Mouse (Mus musculus): ENCODE measurements around the gene Col7a1. TPM values are rescaled to one million over a fixed set of nuclear protein-coding genes. Genes with fewer than 3 reads are reported as not detected.

Gene Col7a1
- polyA plus RNA-seq, 1 experiment = 0.78 TPM

- Histone ChIP-seq H3K27ac (ENCODE audit: insufficient read depth, low read depth, low read length) (no peak overlapping the region), H3K4me1 (ENCODE audit: control insufficient read depth, insufficient read depth, low read length) (no peaks in the 10 kb centered on the region), H3K4me3 (ENCODE audit: insufficient read depth, low read length) (no peak overlapping the region)
- TF ChIP-seq POLR2A (IDR thresholded peaks at IDR 0.05; ENCODE audit: borderline replicate concordance, low read depth, low read length) = no peak
- TF ChIP-seq CTCF (IDR thresholded peaks at IDR 0.05; ENCODE audit: low read depth, low read length) = no peak
Measured at GRCm38 (mm10) chr9:109010316-109010690, 56.9 kb downstream of the Col7a1 start.

GRCm38 (mm10) chr9:109015397-109015796, 62.0 kb downstream of the Col7a1 start:
- Histone ChIP-seq H3K27ac (ENCODE audit: insufficient read depth, low read depth, low read length) (no peak overlapping the region), H3K4me1 (ENCODE audit: control insufficient read depth, insufficient read depth, low read length) (peaks cover 17% of the 10 kb centered on the region), H3K4me3 (ENCODE audit: insufficient read depth, low read length) (no peak overlapping the region)
- no peak for TF ChIP-seq POLR2A (IDR thresholded peaks at IDR 0.05; ENCODE audit: borderline replicate concordance, low read depth, low read length)

- TF ChIP-seq POLR2A (IDR thresholded peaks at IDR 0.05; ENCODE audit: borderline replicate concordance, low read depth, low read length) (no peak), CTCF (IDR thresholded peaks at IDR 0.05; ENCODE audit: low read depth, low read length) (no peak)
- peak overlapping the region; percentile 71 for H3K27ac ChIP-seq (ENCODE audit: insufficient read depth, low read depth, low read length)
- H3K4me1 ChIP-seq (ENCODE audit: control insufficient read depth, insufficient read depth, low read length) = peaks cover 27% of the 10 kb centered on the region
- H3K4me3 ChIP-seq (ENCODE audit: insufficient read depth, low read length) = peak overlapping the region; percentile 39
Measured at GRCm38 (mm10) chr9:109016973-109017604, 63.7 kb downstream of the Col7a1 start.

GRCm38 (mm10) chr9:109021428-109021827, 68.0 kb downstream of the Col7a1 start:
- Histone ChIP-seq H3K27ac (ENCODE audit: insufficient read depth, low read depth, low read length) (peak overlapping the region; percentile 90; the same call in 1 of the 2 replicates), H3K4me3 (ENCODE audit: insufficient read depth, low read length) (no peak overlapping the region), H3K4me1 (ENCODE audit: control insufficient read depth, insufficient read depth, low read length) (peaks cover 47% of the 10 kb centered on the region)
- TF ChIP-seq POLR2A (IDR thresholded peaks at IDR 0.05; ENCODE audit: borderline replicate concordance, low read depth, low read length) (no peak), CTCF (IDR thresholded peaks at IDR 0.05; ENCODE audit: low read depth, low read length) (no peak)

GRCm38 (mm10) chr9:109022866-109023685, 69.7 kb downstream of the Col7a1 start:
- peaks cover 39% of the 10 kb centered on the region for H3K4me1 ChIP-seq (ENCODE audit: control insufficient read depth, insufficient read depth, low read length)
- peak overlapping the region; percentile 90 for H3K27ac ChIP-seq (ENCODE audit: insufficient read depth, low read depth, low read length)
- peak overlapping the region; percentile 1; the same call in 1 of the 2 replicates for H3K4me3 ChIP-seq (ENCODE audit: insufficient read depth, low read length)
- TF ChIP-seq POLR2A (IDR thresholded peaks at IDR 0.05; ENCODE audit: borderline replicate concordance, low read depth, low read length) (no peak), CTCF (IDR thresholded peaks at IDR 0.05; ENCODE audit: low read depth, low read length) (no peak)

GRCm38 (mm10) chr9:109027521-109027920, 74.1 kb downstream of the Col7a1 start:
- H3K4me1 ChIP-seq (ENCODE audit: control insufficient read depth, insufficient read depth, low read length) = peaks cover 26% of the 10 kb centered on the region
- H3K27ac ChIP-seq (ENCODE audit: insufficient read depth, low read depth, low read length) = no peak overlapping the region
- H3K4me3 ChIP-seq (ENCODE audit: insufficient read depth, low read length) = no peak overlapping the region
- TF ChIP-seq POLR2A (IDR thresholded peaks at IDR 0.05; ENCODE audit: borderline replicate concordance, low read depth, low read length) (no peak), CTCF (IDR thresholded peaks at IDR 0.05; ENCODE audit: low read depth, low read length) (no peak)

GRCm38 (mm10) chr9:109028421-109028820, 75.0 kb downstream of the Col7a1 start:
- TF ChIP-seq CTCF (IDR thresholded peaks at IDR 0.05; ENCODE audit: low read depth, low read length) (no peak), POLR2A (IDR thresholded peaks at IDR 0.05; ENCODE audit: borderline replicate concordance, low read depth, low read length) (no peak)
- peaks cover 19% of the 10 kb centered on the region for H3K4me1 ChIP-seq (ENCODE audit: control insufficient read depth, insufficient read depth, low read length)
- H3K4me3 ChIP-seq (ENCODE audit: insufficient read depth, low read length) = no peak overlapping the region
- no peak overlapping the region for H3K27ac ChIP-seq (ENCODE audit: insufficient read depth, low read depth, low read length)

GRCm38 (mm10) chr9:109028919-109029318, 75.5 kb downstream of the Col7a1 start:
- TF ChIP-seq CTCF (IDR thresholded peaks at IDR 0.05; ENCODE audit: low read depth, low read length) = no peak
- no peak for TF ChIP-seq POLR2A (IDR thresholded peaks at IDR 0.05; ENCODE audit: borderline replicate concordance, low read depth, low read length)
- H3K4me1 ChIP-seq (ENCODE audit: control insufficient read depth, insufficient read depth, low read length) = peaks cover 14% of the 10 kb centered on the region
- H3K4me3 ChIP-seq (ENCODE audit: insufficient read depth, low read length) = no peak overlapping the region
- H3K27ac ChIP-seq (ENCODE audit: insufficient read depth, low read depth, low read length) = no peak overlapping the region

GRCm38 (mm10) chr9:109030312-109030711, 76.9 kb downstream of the Col7a1 start:
- no peak overlapping the region for H3K4me3 ChIP-seq (ENCODE audit: insufficient read depth, low read length)
- peaks cover 10% of the 10 kb centered on the region for H3K4me1 ChIP-seq (ENCODE audit: control insufficient read depth, insufficient read depth, low read length)
- TF ChIP-seq CTCF (IDR thresholded peaks at IDR 0.05; ENCODE audit: low read depth, low read length) = no peak
- TF ChIP-seq POLR2A (IDR thresholded peaks at IDR 0.05; ENCODE audit: borderline replicate concordance, low read depth, low read length) = no peak
- H3K27ac ChIP-seq (ENCODE audit: insufficient read depth, low read depth, low read length) = no peak overlapping the region

- no peak overlapping the region for H3K4me3 ChIP-seq (ENCODE audit: insufficient read depth, low read length)
- peaks cover 10% of the 10 kb centered on the region for H3K4me1 ChIP-seq (ENCODE audit: control insufficient read depth, insufficient read depth, low read length)
- TF ChIP-seq POLR2A (IDR thresholded peaks at IDR 0.05; ENCODE audit: borderline replicate concordance, low read depth, low read length) = no peak
- no peak overlapping the region for H3K27ac ChIP-seq (ENCODE audit: insufficient read depth, low read depth, low read length)
Measured at GRCm38 (mm10) chr9:109031001-109031400, 77.6 kb downstream of the Col7a1 start.
